Mouse (Mus musculus): ENCODE data around the gene Lin37.

GRCm38 (mm10) chr7:30518325-30518724, 41.3 kb downstream of the Lin37 start:
- TF ChIP-seq CTCF (conservative IDR thresholded peaks at IDR 0.05; ENCODE audit: insufficient read depth, insufficient read length, low read depth, low read length) (no peak), POLR2A (IDR thresholded peaks at IDR 0.05; ENCODE audit: low read depth, low read length) (no peak)
